Mouse (Mus musculus) forebrain, embryonic 10.5 days (tissue): Measurements from ENCODE around the gene Gm3182. TPM values are rescaled to one million over a fixed set of nuclear protein-coding genes. Genes with fewer than 3 reads are reported as not detected.
A peak's percentile ranks its signal among the peaks of the same experiment; 100 is the strongest.
"Not testable (repeated sequence)": the region's sequence is repeated elsewhere in the genome, so short reads cannot be mapped to it uniquely, and the experiment has no call there.

Source experiments
- DNase-seq: peaks from one replicate; pipeline ENCODE4 v3.0.0-alpha.2; 2017; ENCODE audit warnings: low spot score; ENCODE audit errors: extremely low spot score
- H3K27ac ChIP-seq: fragments of 300-500 bp; sonication (generic); 2 replicates; pipeline ENCODE4 v1.5.1; 2016; ENCODE audit warnings: mild to moderate bottlenecking
- H3K27me3 ChIP-seq: fragments of 300-500 bp; sonication (generic); 2 replicates; pipeline ENCODE4 v1.6.1; 2016; ENCODE audit warnings: mild to moderate bottlenecking; ENCODE audit not compliant: poor library complexity, severe bottlenecking
- H3K36me3 ChIP-seq: fragments of 300-500 bp; sonication (generic); replicated peaks from 2 replicates; pipeline ENCODE4 v1.6.1; 2016; ENCODE audit warnings: mild to moderate bottlenecking, moderate library complexity
- H3K4me1 ChIP-seq: fragments of 300-500 bp; sonication (generic); 2 replicates; pipeline ENCODE4 v1.6.1; 2016
- H3K4me3 ChIP-seq: fragments of 300-500 bp; sonication (generic); 2 replicates; pipeline ENCODE4 v1.5.1; 2016; ENCODE audit warnings: mild to moderate bottlenecking, moderate library complexity
- H3K9me3 ChIP-seq: fragments of 300-500 bp; sonication (generic); 2 replicates; pipeline ENCODE4 v1.6.1; 2016; ENCODE audit warnings: mild to moderate bottlenecking, moderate library complexity
- WGBS: fragments of 180-500 bp; shearing (Covaris S2); methylation state at CpG from one replicate; pipeline ENCODE4 v1.1.7; 2016; 5-methylcytosine and 5-hydroxymethylcytosine counted together
- polyA plus RNA-seq: library from polyadenylated mRNA; unstranded; fragments of >200 nt; fragmentation: Nextera tagmentation; extraction: Ambion mirVana; gene quantifications from 2 replicates; pipeline ENCODE4 v1.2.1, GENCODE M21; 2016

Gene Gm3182
- polyA plus RNA-seq = not detected in 2 replicates

DNA sequence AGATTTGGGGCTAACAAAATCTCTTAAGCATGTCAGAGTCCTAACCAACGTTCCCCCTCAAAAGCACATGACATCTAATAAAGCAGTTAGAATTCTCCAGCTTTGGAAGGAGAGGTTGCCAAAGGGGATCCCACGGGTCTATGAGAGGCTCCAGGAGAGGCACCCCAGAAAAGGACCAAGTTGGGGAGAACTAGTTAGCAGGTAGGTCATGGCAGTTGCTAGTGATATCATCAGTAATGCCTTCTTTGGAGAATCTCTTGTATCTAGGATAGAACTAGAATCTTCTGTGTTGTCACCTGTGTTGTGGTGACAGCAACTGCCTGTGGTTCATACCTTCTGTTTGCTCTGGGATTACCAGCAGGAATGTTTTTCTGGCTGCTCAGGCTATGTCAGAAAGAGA lies at the start of gene Gm3182:
Gm3182 (plus strand) TSS at position 301 of the 400 bp plus-strand sequence.
- not testable (repeated sequence) for H3K4me3 ChIP-seq, H3K4me1 ChIP-seq, DNase-seq, H3K36me3 ChIP-seq, H3K27ac ChIP-seq, H3K27me3 ChIP-seq, H3K9me3 ChIP-seq
- 85% methylated on average over 1 of the region's 2 CpGs for WGBS

DNA sequence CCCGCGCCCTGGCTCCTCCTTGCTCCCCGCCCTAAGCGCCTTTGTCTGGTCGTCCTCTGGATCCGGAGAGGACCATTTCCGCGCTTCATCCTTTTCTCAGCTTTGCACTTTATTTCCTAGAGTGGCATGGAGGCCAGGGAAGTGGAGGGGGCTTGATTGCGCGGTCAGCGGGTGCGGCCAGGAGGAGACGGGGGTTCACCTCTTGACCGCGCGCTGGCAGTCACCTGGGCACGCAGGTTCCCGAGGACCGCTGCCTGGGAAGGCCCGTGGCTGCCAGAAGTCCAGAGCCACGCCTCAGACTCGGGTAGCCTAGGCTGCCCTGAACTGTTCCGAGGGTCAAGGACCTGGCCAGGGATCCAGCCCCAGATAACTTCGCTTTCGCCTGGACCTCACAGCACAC lies 17.9 kb downstream of the Gm3182 start:
- H3K36me3 ChIP-seq, H3K9me3 ChIP-seq, H3K4me1 ChIP-seq, H3K27me3 ChIP-seq: not testable (repeated sequence)
- Histone ChIP-seq H3K27ac (peak overlapping the region; percentile 72; the same call in 1 of the 2 replicates), H3K4me3 (peak overlapping the region; percentile 49)
- DNase-seq = peak; percentile 12
- 2% methylated on average over 19 of the region's 25 CpGs for WGBS

Other genes starting within 250 kb of the Gm3182 start
- gene Gm3138, start 232.1 kb upstream of the Gm3182 start, polyA plus RNA-seq = not detected in 2 replicates
- gene Gm3149, start 164.5 kb upstream of the Gm3182 start, polyA plus RNA-seq = not detected in 2 replicates
- gene 2610042L04Rik, start 147.0 kb upstream of the Gm3182 start, polyA plus RNA-seq = 0.72 and 0.87 TPM in 2 replicates
- not detected in 2 replicates for gene Gm3159, start 84.2 kb upstream of the Gm3182 start, polyA plus RNA-seq
- gene Gm3164, start 66.3 kb upstream of the Gm3182 start, polyA plus RNA-seq = 0.86 and 0.90 TPM in 2 replicates
- not detected in 2 replicates for gene Gm3173, start 50.8 kb upstream of the Gm3182 start, polyA plus RNA-seq
- not detected in 2 replicates for gene Gm3047, start 73.7 kb downstream of the Gm3182 start, polyA plus RNA-seq
- not detected in 2 replicates for gene Gm8159, start 150.6 kb downstream of the Gm3182 start, polyA plus RNA-seq
- not detected in 2 replicates for gene Gm3239, start 182.4 kb downstream of the Gm3182 start, polyA plus RNA-seq
- not detected in 2 replicates for gene Gm7876, start 227.5 kb downstream of the Gm3182 start, polyA plus RNA-seq
- 0.64 and 0.79 TPM in 2 replicates for gene Gm3252, start 245.0 kb downstream of the Gm3182 start, polyA plus RNA-seq